Mouse (Mus musculus): Measurements from ENCODE around the gene Cstf3.
A peak's percentile ranks its signal among the peaks of the same experiment; 100 is the strongest.

The Cstf3 gene

DNA sequence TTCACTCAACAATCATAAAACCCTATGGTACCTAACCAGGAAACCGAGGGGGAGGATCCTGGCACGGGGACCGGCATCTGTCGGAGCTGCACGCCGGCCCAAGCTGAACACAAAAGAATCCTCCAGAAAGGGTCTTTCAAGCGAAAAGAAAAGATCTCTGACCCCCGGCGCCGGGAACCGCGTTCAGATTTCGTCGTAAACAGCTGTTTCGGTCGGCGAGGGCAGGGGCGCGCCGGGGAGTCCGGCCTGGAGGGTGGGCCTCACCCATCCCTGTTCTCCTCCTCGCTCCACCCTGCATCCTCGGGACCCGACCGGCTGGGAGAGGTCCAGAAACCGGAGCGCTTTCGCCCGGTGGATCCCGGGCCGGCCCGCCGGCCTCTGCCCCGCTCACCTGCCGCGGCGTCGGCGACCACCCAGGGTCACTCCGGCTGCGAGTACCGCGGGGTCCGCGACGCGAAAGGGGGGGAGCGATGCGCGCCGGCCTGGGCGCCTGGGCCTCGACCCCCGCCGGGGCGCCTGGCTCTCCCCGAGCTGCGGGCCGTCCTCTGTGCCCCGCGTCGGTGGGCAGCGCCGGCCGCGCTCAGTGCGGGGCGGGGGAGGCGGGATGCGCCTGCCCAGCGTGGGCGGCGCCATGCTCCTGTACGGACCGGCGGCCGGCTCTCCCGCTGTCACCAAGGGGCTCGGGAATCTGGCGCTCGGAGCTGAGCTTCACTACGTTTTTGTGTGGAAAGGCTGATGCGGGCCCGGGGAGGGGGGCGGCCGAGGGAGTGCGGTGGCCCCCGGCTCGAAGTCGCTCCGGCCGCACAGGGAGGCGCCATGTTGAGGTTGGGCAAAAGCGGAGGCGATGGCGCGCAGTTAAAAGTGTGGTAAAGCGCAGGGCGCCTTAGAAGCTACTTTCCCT, 121.5 kb downstream of the Cstf3 start, which contains the start of gene Tcp11l1:
Gene Tcp11l1, minus strand, starts transcription at position 585 of the 901 bp plus-strand sequence.
- peak; percentile 12 for DNase-seq (ENCODE audit: low read depth)

DNA sequence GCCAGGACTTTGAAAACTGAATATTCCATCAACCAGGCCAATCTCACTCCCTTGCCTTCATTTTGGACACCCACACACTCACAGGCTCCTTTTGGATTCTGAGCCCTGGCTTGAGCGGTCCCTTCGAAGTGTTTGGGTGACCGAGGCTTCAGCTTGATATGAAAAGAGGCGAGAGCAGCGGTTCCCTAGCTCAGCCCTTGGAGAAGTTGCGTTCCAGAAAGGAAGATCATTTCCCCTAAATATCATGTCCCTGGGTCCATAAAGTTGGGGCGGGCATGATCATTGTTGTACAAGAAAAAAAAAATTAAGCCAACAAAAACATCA, 122.1 kb downstream of the Cstf3 start:
- no peak for DNase-seq (ENCODE audit: low read depth)

DNA sequence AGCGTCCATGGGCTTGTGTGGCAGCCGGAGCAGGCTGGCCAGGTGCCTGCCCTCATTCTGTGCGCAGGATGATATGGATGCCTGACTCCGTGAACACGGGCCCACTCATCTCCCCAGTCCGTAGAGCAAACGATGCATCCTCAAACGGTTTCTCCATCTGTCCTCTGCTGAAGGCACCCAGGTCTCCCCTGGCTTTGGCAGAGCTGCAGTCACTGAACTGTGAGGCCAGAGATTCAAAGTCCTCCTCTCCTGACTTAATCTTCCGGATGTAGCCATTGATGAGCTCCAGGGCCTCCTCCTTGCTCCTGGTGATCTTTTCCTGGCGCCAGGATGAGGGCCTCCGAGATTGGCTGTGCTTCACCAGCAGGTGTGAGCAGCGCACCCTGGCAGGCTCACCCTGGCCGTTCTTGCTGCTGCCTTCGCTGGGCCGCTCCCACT, 124.0 kb downstream of the Cstf3 start:
- DNase-seq (ENCODE audit: low read depth), result no peak

Measured in naive thymus-derived CD4-positive, alpha-beta T cell, adult 2 months (primary cell).